Mouse (Mus musculus): ENCODE results near the gene Scn1a. TPM values are rescaled to one million over a fixed set of nuclear protein-coding genes. Genes with fewer than 3 reads are reported as not detected.

Gene Scn1a
- total and polyA plus RNA-seq, 3 experiments: 0.05 TPM; not detected in 2

GRCm38 (mm10) chr2:66463916-66464315, 23.3 kb upstream of the Scn1a start:
- Histone ChIP-seq H3K4me3 (replicated peaks in 1 of 3; ENCODE audit: low read depth in 2 of 3, low read length in 2 of 3, poor library complexity in 1 of 3) (no peak overlapping the region), H3K79me2 (replicated peaks; ENCODE audit: control insufficient read depth, extremely low read depth, insufficient read depth, poor library complexity, severe bottlenecking) (no peaks in the 10 kb centered on the region), H3K9me3 (replicated peaks; ENCODE audit: low read length) (peaks cover 21% of the 10 kb centered on the region), H3K9ac (ENCODE audit: insufficient read depth, low read depth) (no peak overlapping the region), H3K27me3 (replicated peaks) (no peaks in the 10 kb centered on the region), H3K27ac (ENCODE audit: insufficient read depth, low read depth) (no peak overlapping the region), H3K4me1 (ENCODE audit: control insufficient read depth in 1 of 2, insufficient read depth in 2 of 2) (no peaks in the 10 kb centered on the region), H3K4me2 (ENCODE audit: insufficient read depth, low read depth, poor library complexity, severe bottlenecking) (no peak overlapping the region), H3K36me3 (replicated peaks in 1 of 2; ENCODE audit: control insufficient read depth in 1 of 2, insufficient read depth in 1 of 2, low read length in 1 of 2) (no peaks in the 10 kb centered on the region)
- DNase-seq (ENCODE audit: extremely low read depth): no peak
- in situ Hi-C loops (cut with MboI; ENCODE audit: low pct_ligation_motif_present, low pct_unique_long_range_greater_than_20kb, low sequenced_read_pairs) (no loop called here), dilution Hi-C loops (cut with MboI; ENCODE audit: extremely low pct_ligation_motif_present, extremely low pct_unique_long_range_greater_than_20kb, low sequenced_read_pairs) (no loop called here)
- TF ChIP-seq MXI1 (IDR thresholded peaks at IDR 0.05; ENCODE audit: low read depth, low read length) (no peak), CHD2 (IDR thresholded peaks at IDR 0.05; ENCODE audit: low read length) (no peak), POLR2A (IDR thresholded peaks at IDR 0.05; ENCODE audit: low read depth, low read length) (no peak), TCF12 (IDR thresholded peaks at IDR 0.05; ENCODE audit: low read depth, low read length) (no peak), JUND (conservative IDR thresholded peaks at IDR 0.05; ENCODE audit: low read depth, low read length) (no peak), SIN3A (IDR thresholded peaks at IDR 0.05; ENCODE audit: low read length) (no peak), MAFK (IDR thresholded peaks at IDR 0.05; ENCODE audit: insufficient replicate concordance, low read length) (no peak)

DNA sequence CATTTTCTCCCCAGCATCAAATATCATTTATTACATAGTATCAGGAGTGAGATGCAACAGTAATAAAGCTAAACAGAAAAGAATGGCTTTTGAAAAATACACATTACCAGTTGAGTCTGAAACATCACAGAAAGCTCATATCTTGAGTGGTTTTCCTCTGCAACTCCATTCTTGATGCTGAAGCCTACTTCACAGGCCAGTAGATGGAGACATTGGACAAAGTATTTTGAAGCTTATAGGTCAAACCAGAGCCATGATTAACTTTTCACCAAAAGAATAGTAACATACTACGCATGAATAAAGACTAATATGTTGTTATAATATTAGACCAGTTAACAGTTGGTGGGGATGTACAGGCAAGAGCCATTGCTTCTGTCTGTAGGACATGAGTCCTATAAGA, 21.8 kb upstream of the Scn1a start:
- Histone ChIP-seq H3K27me3 (replicated peaks) (no peaks in the 10 kb centered on the region), H3K36me3 (replicated peaks in 1 of 2; ENCODE audit: control insufficient read depth in 1 of 2, insufficient read depth in 1 of 2, low read length in 1 of 2) (no peaks in the 10 kb centered on the region), H3K79me2 (replicated peaks; ENCODE audit: control insufficient read depth, extremely low read depth, insufficient read depth, poor library complexity, severe bottlenecking) (no peaks in the 10 kb centered on the region), H3K4me2 (ENCODE audit: insufficient read depth, low read depth, poor library complexity, severe bottlenecking) (no peak overlapping the region), H3K9ac (ENCODE audit: insufficient read depth, low read depth) (no peak overlapping the region), H3K4me1 (ENCODE audit: control insufficient read depth in 1 of 2, insufficient read depth in 2 of 2) (no peaks in the 10 kb centered on the region), H3K4me3 (replicated peaks in 1 of 3; ENCODE audit: low read depth in 2 of 3, low read length in 2 of 3, poor library complexity in 1 of 3) (no peak overlapping the region), H3K27ac (ENCODE audit: insufficient read depth, low read depth) (no peak overlapping the region), H3K9me3 (replicated peaks; ENCODE audit: low read length) (peaks cover 18% of the 10 kb centered on the region)
- dilution Hi-C loops (cut with MboI; ENCODE audit: extremely low pct_ligation_motif_present, extremely low pct_unique_long_range_greater_than_20kb, low sequenced_read_pairs) (no loop called here), in situ Hi-C loops (cut with MboI; ENCODE audit: low pct_ligation_motif_present, low pct_unique_long_range_greater_than_20kb, low sequenced_read_pairs) (no loop called here)
- no peak for DNase-seq (ENCODE audit: extremely low read depth)
- TF ChIP-seq EP300 (IDR thresholded peaks at IDR 0.05; ENCODE audit: low read length) (no peak), ZNF384 (IDR thresholded peaks at IDR 0.05; ENCODE audit: low read depth, low read length) (no peak), GABPA (IDR thresholded peaks at IDR 0.05; ENCODE audit: insufficient replicate concordance, low read depth, low read length) (no peak), CTCF (conservative IDR thresholded peaks at IDR 0.05 in 1 of 2, IDR thresholded peaks at IDR 0.05 in 1 of 2; ENCODE audit: low read depth in 2 of 2, low read length in 2 of 2) (peak in 1 of 2 experiments; percentile 1; a peak in 1 of 4 replicates), POLR2AphosphoS2 (IDR thresholded peaks at IDR 0.05; ENCODE audit: low read depth, low read length) (no peak)

DNA sequence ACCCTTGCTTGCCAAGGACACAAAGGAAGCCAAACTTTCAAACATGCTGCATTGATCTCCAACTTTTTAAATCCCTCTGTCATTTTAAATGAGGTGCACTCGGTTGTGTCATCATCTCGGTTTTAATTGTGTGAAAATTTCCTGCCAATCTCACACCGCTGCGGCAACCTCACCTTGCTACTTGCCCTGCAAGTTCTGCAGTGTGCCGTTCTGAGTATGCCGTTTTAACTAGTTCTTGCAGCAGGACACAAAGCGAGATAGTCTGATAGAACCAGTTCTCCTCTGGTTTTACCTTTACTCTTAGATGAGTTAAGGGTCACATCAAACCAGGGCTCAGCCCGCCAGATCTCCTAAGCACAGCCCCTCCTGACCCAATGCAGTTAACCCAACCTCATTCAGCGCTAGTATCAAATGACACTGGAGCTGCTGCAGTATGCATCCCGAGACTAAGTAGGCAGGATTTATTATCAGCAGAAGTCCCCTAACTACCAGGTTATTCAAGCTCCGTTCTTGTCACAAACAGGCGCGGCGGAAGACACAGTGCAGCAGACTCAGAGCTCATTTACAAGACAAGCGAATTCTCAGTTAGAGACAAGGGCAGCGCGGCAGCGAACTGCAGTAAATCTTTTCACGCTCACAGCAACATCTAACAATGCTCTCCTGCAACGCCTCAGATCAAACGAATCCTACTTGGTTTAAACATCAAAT, 722 bp downstream of the Scn1a start:
- Histone ChIP-seq H3K9me3 (replicated peaks; ENCODE audit: low read length) (peaks cover 14% of the 10 kb centered on the region), H3K27ac (ENCODE audit: insufficient read depth, low read depth) (no peak overlapping the region), H3K4me1 (ENCODE audit: control insufficient read depth in 1 of 2, insufficient read depth in 2 of 2) (no peaks in the 10 kb centered on the region), H3K36me3 (replicated peaks in 1 of 2; ENCODE audit: control insufficient read depth in 1 of 2, insufficient read depth in 1 of 2, low read length in 1 of 2) (no peaks in the 10 kb centered on the region), H3K4me2 (ENCODE audit: insufficient read depth, low read depth, poor library complexity, severe bottlenecking) (no peak overlapping the region), H3K4me3 (replicated peaks in 1 of 3; ENCODE audit: low read depth in 2 of 3, low read length in 2 of 3, poor library complexity in 1 of 3) (no peak overlapping the region), H3K9ac (ENCODE audit: insufficient read depth, low read depth) (no peak overlapping the region), H3K27me3 (replicated peaks) (no peaks in the 10 kb centered on the region), H3K79me2 (replicated peaks; ENCODE audit: control insufficient read depth, extremely low read depth, insufficient read depth, poor library complexity, severe bottlenecking) (no peaks in the 10 kb centered on the region)
- in situ Hi-C loops (cut with MboI; ENCODE audit: low pct_ligation_motif_present, low pct_unique_long_range_greater_than_20kb, low sequenced_read_pairs): no loop called here
- TF ChIP-seq USF1 (IDR thresholded peaks at IDR 0.05; ENCODE audit: low read depth, low read length): no peak
- no peak for DNase-seq (ENCODE audit: extremely low read depth)
- dilution Hi-C loops (cut with MboI; ENCODE audit: extremely low pct_ligation_motif_present, extremely low pct_unique_long_range_greater_than_20kb, low sequenced_read_pairs): no loop called here
